Mouse (Mus musculus) heart, embryonic 12.5 days (tissue): Measurements from ENCODE around the gene Olfr33. TPM values are rescaled to one million over a fixed set of nuclear protein-coding genes. Genes with fewer than 3 reads are reported as not detected.

Experiments used
- ATAC-seq: fragments of 200-750 bp; cut with Nextera tagmentation; 2 replicates; pipeline ENCODE4 v1.8.0; 2017; ENCODE audit warnings: moderate TSS enrichment, moderate library complexity; ENCODE audit not compliant: insufficient number of reproducible peaks, low FRiP score
- H3K27ac ChIP-seq: fragments of 300-500 bp; sonication (generic); 2 replicates; pipeline ENCODE4 v1.5.1; 2016; ENCODE audit warnings: mild to moderate bottlenecking, moderate library complexity; ENCODE audit not compliant: poor library complexity, severe bottlenecking
- H3K27me3 ChIP-seq: fragments of 300-500 bp; sonication (generic); replicated peaks from 2 replicates; pipeline ENCODE4 v1.6.1; 2016; ENCODE audit warnings: mild to moderate bottlenecking, moderate library complexity
- H3K36me3 ChIP-seq: fragments of 300-500 bp; sonication (generic); 2 replicates; pipeline ENCODE4 v1.6.1; 2016; ENCODE audit warnings: mild to moderate bottlenecking, moderate library complexity
- H3K4me1 ChIP-seq: fragments of 300-500 bp; sonication (generic); replicated peaks from 2 replicates; pipeline ENCODE4 v1.6.1; 2016; ENCODE audit warnings: mild to moderate bottlenecking
- H3K4me2 ChIP-seq: fragments of 300-500 bp; sonication (generic); 2 replicates; pipeline ENCODE4 v1.6.1; 2016; ENCODE audit warnings: mild to moderate bottlenecking, moderate library complexity
- H3K4me3 ChIP-seq: fragments of 300-500 bp; sonication (generic); 2 replicates; pipeline ENCODE4 v1.5.1; 2016; ENCODE audit warnings: mild to moderate bottlenecking
- H3K9ac ChIP-seq: fragments of 300-500 bp; sonication (generic); 2 replicates; pipeline ENCODE4 v1.6.1; 2016; ENCODE audit warnings: mild to moderate bottlenecking, moderate library complexity
- H3K9me3 ChIP-seq: fragments of 300-500 bp; sonication (generic); replicated peaks from 2 replicates; pipeline ENCODE4 v1.6.1; 2016; ENCODE audit warnings: mild to moderate bottlenecking, moderate library complexity
- WGBS: fragments of 180-500 bp; shearing (Covaris S2); methylation state at CpG from one replicate; pipeline ENCODE4 v1.1.7; 2016; 5-methylcytosine and 5-hydroxymethylcytosine counted together
- polyA plus RNA-seq: library from polyadenylated mRNA; unstranded; fragments of >200 nt; fragmentation: Nextera tagmentation; extraction: Ambion mirVana; gene quantifications from 2 replicates; pipeline ENCODE4 v1.2.1, GENCODE M21; 2016

Gene Olfr33
- polyA plus RNA-seq, 1 experiment from 2014 or later = not detected

- 66% methylated on average over 2 of the region's 2 CpGs for WGBS
- no peak overlapping the region for H3K4me2 ChIP-seq
- ATAC-seq = no peak
- no peaks in the 10 kb centered on the region for H3K9me3 ChIP-seq
- no peaks in the 10 kb centered on the region for H3K27me3 ChIP-seq
- peaks cover 12% of the 10 kb centered on the region for H3K36me3 ChIP-seq
- no peak overlapping the region for H3K9ac ChIP-seq
- no peak overlapping the region for H3K27ac ChIP-seq
- peaks cover 11% of the 10 kb centered on the region for H3K4me1 ChIP-seq
- H3K4me3 ChIP-seq = no peak overlapping the region
Observed at GRCm38 (mm10) chr7:102676225-102676624, 42.6 kb downstream of the Olfr33 start.

GRCm38 (mm10) chr7:102665378-102665777 is 53.5 kb downstream of the Olfr33 start:
- H3K4me1 ChIP-seq = no peaks in the 10 kb centered on the region
- no peak overlapping the region for H3K9ac ChIP-seq
- H3K4me3 ChIP-seq = no peak overlapping the region
- no peak overlapping the region for H3K4me2 ChIP-seq
- H3K27me3 ChIP-seq = no peaks in the 10 kb centered on the region
- H3K9me3 ChIP-seq = no peaks in the 10 kb centered on the region
- no peaks in the 10 kb centered on the region for H3K36me3 ChIP-seq
- no peak for ATAC-seq
- WGBS = 29% methylated on average over 2 of the region's 2 CpGs
- no peak overlapping the region for H3K27ac ChIP-seq

- no peaks in the 10 kb centered on the region for H3K4me1 ChIP-seq
- H3K9me3 ChIP-seq = no peaks in the 10 kb centered on the region
- H3K4me3 ChIP-seq = no peak within 1 kb of the TSS
- 56% methylated on average over 3 of the region's 3 CpGs for WGBS
- no peaks in the 10 kb centered on the region for H3K36me3 ChIP-seq
- no peaks in the 10 kb centered on the region for H3K27me3 ChIP-seq
- ATAC-seq = no peak
- no peak within 1 kb of the TSS for H3K9ac ChIP-seq
- no peak within 1 kb of the TSS for H3K4me2 ChIP-seq
- H3K27ac ChIP-seq = no peak within 1 kb of the TSS
Observed at GRCm38 (mm10) chr7:102664599-102664998, 54.3 kb downstream of the Olfr33 start, which contains the start of gene Olfr556. Gene Olfr556 (plus strand): TSS chr7:102664899.

Other genes starting within 250 kb of the Olfr33 start
- gene Olfr543, start 237.4 kb downstream of the Olfr33 start, polyA plus RNA-seq = 0.15 TPM in 1 of 2 replicates, not detected in the other
- gene Olfr544, start 230.8 kb downstream of the Olfr33 start, polyA plus RNA-seq = 0.06 and 0.08 TPM in 2 replicates
- not detected in 2 replicates for gene Olfr545, start 219.5 kb downstream of the Olfr33 start, polyA plus RNA-seq
- gene Olfr547, start 184.3 kb downstream of the Olfr33 start, polyA plus RNA-seq = not detected in 2 replicates
- not detected in 2 replicates for gene Olfr548-ps1, start 178.2 kb downstream of the Olfr33 start, polyA plus RNA-seq
- not detected in 2 replicates for gene Olfr549, start 169.2 kb downstream of the Olfr33 start, polyA plus RNA-seq
- 0.46 and 0.49 TPM in 2 replicates for gene Trim21, start 153.6 kb downstream of the Olfr33 start, polyA plus RNA-seq
- gene Olfr550, start 147.6 kb downstream of the Olfr33 start, polyA plus RNA-seq = not detected in 2 replicates
- gene Olfr551, start 127.2 kb downstream of the Olfr33 start, polyA plus RNA-seq = not detected in 2 replicates
- not detected in 2 replicates for gene Olfr552, start 121.3 kb downstream of the Olfr33 start, polyA plus RNA-seq
- not detected in 2 replicates for gene Olfr553, start 100.9 kb downstream of the Olfr33 start, polyA plus RNA-seq
- gene Olfr554, start 80.6 kb downstream of the Olfr33 start, polyA plus RNA-seq = not detected in 2 replicates
- gene Olfr555, start 60.2 kb downstream of the Olfr33 start, polyA plus RNA-seq = not detected in 2 replicates
- gene Olfr556, start 54.2 kb downstream of the Olfr33 start, polyA plus RNA-seq = not detected in 2 replicates
- gene Trim68, start 31.7 kb downstream of the Olfr33 start, polyA plus RNA-seq = 14.1 and 14.7 TPM in 2 replicates
- not detected in 2 replicates for gene Olfr557, start 23.2 kb downstream of the Olfr33 start, polyA plus RNA-seq
- gene Olfr558, start 16.9 kb downstream of the Olfr33 start, polyA plus RNA-seq = not detected in 2 replicates
- gene Olfr559, start 8.4 kb upstream of the Olfr33 start, polyA plus RNA-seq = not detected in 2 replicates
- not detected in 2 replicates for gene Olfr560, start 40.3 kb upstream of the Olfr33 start, polyA plus RNA-seq
- not detected in 2 replicates for gene Olfr78, start 40.4 kb upstream of the Olfr33 start, polyA plus RNA-seq
- gene Olfr561, start 52.2 kb upstream of the Olfr33 start, polyA plus RNA-seq = not detected in 2 replicates
- not detected in 2 replicates for gene Olfr564, start 84.4 kb upstream of the Olfr33 start, polyA plus RNA-seq
- not detected in 2 replicates for gene Olfr566, start 139.7 kb upstream of the Olfr33 start, polyA plus RNA-seq
- gene Olfr568, start 158.1 kb upstream of the Olfr33 start, polyA plus RNA-seq = not detected in 2 replicates
- not detected in 2 replicates for gene Olfr569, start 171.8 kb upstream of the Olfr33 start, polyA plus RNA-seq
- not detected in 2 replicates for gene Olfr570, start 175.5 kb upstream of the Olfr33 start, polyA plus RNA-seq
- gene Olfr571, start 198.5 kb upstream of the Olfr33 start, polyA plus RNA-seq = not detected in 2 replicates
- gene Olfr572, start 205.3 kb upstream of the Olfr33 start, polyA plus RNA-seq = not detected in 2 replicates
- not detected in 2 replicates for gene Olfr573-ps1, start 223.5 kb upstream of the Olfr33 start, polyA plus RNA-seq
- not detected in 2 replicates for gene Olfr574, start 229.4 kb upstream of the Olfr33 start, polyA plus RNA-seq
- not detected in 2 replicates for gene Olfr575, start 239.7 kb upstream of the Olfr33 start, polyA plus RNA-seq
- gene Olfr576, start 243.6 kb upstream of the Olfr33 start, polyA plus RNA-seq = not detected in 2 replicates